Mouse (Mus musculus) heart, postnatal 0 days (tissue): Measurements from ENCODE around the gene Zfp819.

Source experiments
- CTCF ChIP-seq: IDR thresholded peaks from 2 replicates; pipeline ENCODE4 v1.5.1; 2016; ENCODE audit warnings: antibody characterized with exemption, control low read depth, low read depth
- EP300 ChIP-seq: IDR thresholded peaks from 2 replicates; pipeline ENCODE4 v1.6.1; 2016; ENCODE audit warnings: antibody characterized with exemption, low read depth

DNA sequence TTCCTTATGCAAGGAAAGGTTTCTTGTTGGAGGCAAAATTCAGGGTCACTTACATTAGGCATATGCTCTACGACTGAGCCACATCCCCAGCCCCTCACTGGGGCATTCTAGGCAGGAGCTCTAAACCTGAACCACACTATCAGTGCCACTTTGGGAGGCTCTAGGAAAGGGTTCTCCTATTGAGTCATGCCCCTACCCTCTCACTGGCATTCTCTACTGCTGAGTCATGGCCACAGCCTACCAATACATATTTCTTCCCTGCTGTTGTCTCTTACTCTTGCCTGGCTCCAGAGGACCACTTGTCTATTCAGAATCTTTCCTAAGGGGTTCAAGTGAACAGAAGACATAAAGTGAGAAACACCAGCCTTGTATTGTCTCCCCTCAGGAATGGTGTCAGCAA is 55.8 kb downstream of the Zfp819 start:
- TF ChIP-seq CTCF (no peak), EP300 (no peak)
